Mouse (Mus musculus) embryonic stem cell, embryonic (primary cell): Measurements from ENCODE around the gene Pitpnm2.

Source experiments
- CTCF ChIA-PET, 4 experiments: fragments of 300-600 bp in 2 of 4; fragments of 350-600 bp in 2 of 4; sonication (Branson Sonifier 250); formaldehyde crosslinking; loops; one replicate each; lab custom pipeline; 2022; ENCODE audit warnings: inconsistent platforms in 2 of 4; lab: Charles Lee
- POLR2A ChIA-PET, 4 experiments: fragments of 300-600 bp in 2 of 4; fragments of 350-600 bp in 2 of 4; sonication (Branson Sonifier 250); formaldehyde crosslinking; loops; one replicate each; lab custom pipeline; 2022; ENCODE audit warnings: antibody characterized with exemption in 4 of 4, inconsistent platforms in 1 of 4; lab: Charles Lee

The Pitpnm2 gene

DNA sequence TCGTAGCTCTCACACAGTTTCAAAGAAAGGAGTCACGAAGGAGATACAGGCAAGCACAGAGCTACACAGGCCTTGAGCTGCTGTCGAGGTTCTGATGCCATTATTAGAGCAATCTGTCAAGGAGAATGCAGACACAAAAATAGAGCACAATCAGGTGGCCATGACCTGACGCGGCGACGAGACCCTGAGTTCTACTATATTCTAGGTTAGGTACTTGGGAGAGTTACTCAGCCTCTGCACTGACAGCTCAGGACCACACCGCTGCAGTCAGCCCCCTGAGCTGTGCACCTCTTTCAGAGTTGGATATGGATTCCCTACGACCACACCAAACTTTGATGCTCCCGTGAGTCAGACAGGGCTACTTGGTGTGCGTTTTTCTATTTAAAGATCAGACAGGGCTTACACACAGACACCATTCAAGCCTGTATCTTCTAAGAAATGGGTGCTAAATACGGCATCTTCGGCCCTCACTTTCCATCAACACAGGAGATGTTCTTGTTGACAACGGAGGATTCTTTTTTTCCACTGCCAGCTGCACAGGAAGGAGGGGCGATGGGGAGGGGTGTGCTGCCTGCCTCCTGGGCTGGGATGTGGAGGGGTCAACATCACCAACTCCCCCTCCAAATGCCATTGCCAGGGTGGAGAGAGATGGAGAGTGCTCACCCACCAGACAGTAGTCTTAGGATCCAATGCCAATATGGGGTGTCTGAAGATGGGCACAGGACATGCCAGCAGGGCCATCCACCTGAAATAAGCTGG, 63.7 kb downstream of the Pitpnm2 start:
- CTCF ChIA-PET = interaction anchor here in 3 of 4 experiments (0.5 to 2.9 kb wide), 5 partner anchors 9 to 25 kb away, joined by 3 to 12 read pairs (median 5); no protein-coding TSS in a partner anchor
- POLR2A ChIA-PET = interaction anchor here in 3 of 4 experiments (0.9 to 3.1 kb wide), 10 partner anchors 9 to 142 kb away, joined by 3 to 15 read pairs (median 4); partner anchors contain the start of genes 2810006K23Rik (in 2 of the 3) and Mphosph9 (in 2 of the 3)

- CTCF ChIA-PET = interaction anchor here in 2 of 4 experiments (0.6 to 2.9 kb wide), 3 partner anchors 23 to 900 kb away, joined by 3 to 12 read pairs (median 3); no protein-coding TSS in a partner anchor
- POLR2A ChIA-PET = interaction anchor here in 3 of 4 experiments (0.9 to 3.1 kb wide), 7 partner anchors 9 to 143 kb away, joined by 3 to 15 read pairs (median 4); partner anchors contain the start of genes 2810006K23Rik (in 1 of the 3) and Mphosph9 (in 1 of the 3)
Observed at GRCm38 (mm10) chr5:124184898-124185701, 64.5 kb downstream of the Pitpnm2 start.

- CTCF ChIA-PET = no interaction called here
- POLR2A ChIA-PET = no interaction called here
Observed at GRCm38 (mm10) chr5:124184191-124184590, 65.4 kb downstream of the Pitpnm2 start.

- CTCF ChIA-PET = interaction anchor here in 1 of 4 experiments (1.9 kb wide), 1 partner anchor 20 kb away, joined by 4 read pairs; no protein-coding TSS in a partner anchor
Observed at GRCm38 (mm10) chr5:124182642-124183041, 66.9 kb downstream of the Pitpnm2 start.

GRCm38 (mm10) chr5:124182097-124182496, 67.5 kb downstream of the Pitpnm2 start:
- ChIA-PET CTCF (interaction anchor here in 3 of 4 experiments (0.7 to 1.9 kb wide), 4 partner anchors 20 to 1137 kb away, joined by 3 to 5 read pairs (median 4); no protein-coding TSS in a partner anchor), POLR2A (interaction anchor here in 1 of 4 experiments (0.6 to 1.7 kb wide), 4 partner anchors 15 to 49 kb away, joined by 3 to 4 read pairs (median 4); no protein-coding TSS in a partner anchor)

More at GRCm38 (mm10) chr5:124182642-124183041, 66.9 kb downstream of the Pitpnm2 start:
- POLR2A ChIA-PET = interaction anchor here in 2 of 4 experiments (0.6 to 1.7 kb wide), 3 partner anchors 23 to 89 kb away, joined by 3 to 4 read pairs (median 3); no protein-coding TSS in a partner anchor

- ChIA-PET CTCF (interaction anchor here in 2 of 4 experiments (0.6 to 1.9 kb wide), 3 partner anchors 18 to 1049 kb away, joined by 3 to 4 read pairs (median 4); no protein-coding TSS in a partner anchor), POLR2A (interaction anchor here in 3 of 4 experiments (0.7 to 1.4 kb wide), 6 partner anchors 19 to 143 kb away, joined by 3 to 4 read pairs (median 3); no protein-coding TSS in a partner anchor)
Observed at GRCm38 (mm10) chr5:124180500-124181167, 68.9 kb downstream of the Pitpnm2 start.

- ChIA-PET POLR2A (interaction anchor here in 1 of 4 experiments (1.4 kb wide), 1 partner anchor 68 kb away, joined by 4 read pairs; no protein-coding TSS in a partner anchor), CTCF (interaction anchor here in 1 of 4 experiments (0.6 kb wide), 1 partner anchor 84 kb away, joined by 3 read pairs; the partner anchor contains the start of gene Abcb9)
Observed at GRCm38 (mm10) chr5:124179411-124179810, 70.1 kb downstream of the Pitpnm2 start.

DNA sequence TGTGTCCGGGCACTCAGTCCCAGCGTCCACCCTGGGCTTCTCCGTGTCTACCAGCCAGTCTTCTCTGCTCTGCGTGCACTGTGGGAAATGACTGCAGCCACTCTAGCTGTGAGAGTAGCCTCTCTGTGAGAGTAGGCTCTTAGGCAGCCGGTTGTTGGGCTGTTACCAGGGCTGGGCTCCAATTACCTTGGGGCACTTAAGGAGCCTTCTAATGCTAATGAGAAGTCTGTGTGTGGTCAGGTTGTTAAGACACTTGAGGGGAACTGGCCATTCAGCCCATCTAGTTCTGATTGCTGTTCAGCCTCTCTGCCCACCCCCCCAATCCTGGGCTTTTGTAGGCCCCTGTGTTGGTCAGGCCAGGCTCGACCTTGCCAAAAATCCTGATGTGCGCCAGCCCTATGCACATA, 72.8 kb downstream of the Pitpnm2 start:
- POLR2A ChIA-PET = interaction anchor here in 3 of 4 experiments (0.5 to 2.5 kb wide), 31 partner anchors 9 to 180 kb away, joined by 3 to 15 read pairs (median 4); partner anchors contain the start of genes 2810006K23Rik (in 2 of the 3) and Mphosph9 (in 2 of the 3)
- CTCF ChIA-PET = interaction anchor here in 3 of 4 experiments (0.6 to 1.9 kb wide), 5 partner anchors 10 to 125 kb away, joined by 3 to 11 read pairs (median 5); no protein-coding TSS in a partner anchor

- POLR2A ChIA-PET = interaction anchor here in 3 of 4 experiments (0.6 to 2.5 kb wide), 6 partner anchors 27 to 301 kb away, joined by 3 to 6 read pairs (median 3); partner anchors contain the start of gene Pitpnm2 (in 1 of the 3)
- CTCF ChIA-PET = interaction anchor here in 3 of 4 experiments (0.6 to 1.0 kb wide), 4 partner anchors 10 to 876 kb away, joined by 3 to 5 read pairs (median 3); no protein-coding TSS in a partner anchor
Observed at GRCm38 (mm10) chr5:124175138-124175537, 74.4 kb downstream of the Pitpnm2 start.

DNA sequence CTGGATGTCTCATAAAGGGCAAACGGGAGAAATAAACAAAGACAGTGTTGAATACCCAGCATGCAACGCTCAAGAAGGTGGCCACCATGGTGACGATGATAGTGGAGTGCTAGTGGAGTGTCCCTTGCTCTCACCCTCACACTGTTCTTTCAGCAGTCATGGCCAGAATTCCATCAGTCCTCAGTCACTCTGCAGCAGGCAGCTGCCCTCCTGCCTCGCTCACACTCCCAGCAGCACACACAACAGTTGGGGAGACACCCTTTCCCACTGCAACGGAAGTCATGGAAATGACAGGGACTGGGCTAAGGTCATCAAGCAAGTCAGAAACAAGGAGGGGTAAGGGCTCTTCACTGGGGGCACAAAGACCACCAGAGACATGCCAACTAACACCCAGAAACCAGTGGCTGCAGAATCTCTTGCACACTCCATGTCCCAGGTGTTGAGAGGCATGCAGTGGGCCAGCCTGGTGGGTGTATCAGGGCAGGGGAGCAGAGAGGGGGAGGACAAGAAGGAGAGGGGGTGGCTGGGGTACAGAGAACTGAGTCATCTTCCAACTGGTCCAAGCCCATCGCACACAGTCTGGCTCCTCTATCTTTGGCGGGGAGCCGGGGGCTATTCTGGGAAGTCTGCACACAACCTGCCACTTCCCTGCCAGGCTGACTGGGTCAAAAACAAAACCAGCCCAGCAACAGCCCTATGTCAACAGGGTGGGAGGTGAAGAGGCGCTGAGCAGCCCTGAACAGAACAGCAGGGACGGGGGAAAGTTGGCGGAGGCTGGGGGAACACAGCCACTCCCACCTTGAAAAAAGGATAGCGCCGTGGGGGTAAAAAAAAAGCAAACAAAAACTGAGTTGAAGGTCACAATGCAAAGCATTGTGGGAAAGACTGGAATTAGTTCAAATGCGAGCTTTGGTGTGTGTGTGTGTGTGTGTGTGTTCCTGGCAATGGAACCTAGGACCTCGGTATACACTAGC, 76.3 kb downstream of the Pitpnm2 start:
- ChIA-PET POLR2A (interaction anchor here in 1 of 4 experiments (1.0 kb wide), 1 partner anchor 14 kb away, joined by 3 read pairs; no protein-coding TSS in a partner anchor), CTCF (interaction anchor here in 1 of 4 experiments (0.6 kb wide), 1 partner anchor 23 kb away, joined by 3 read pairs; no protein-coding TSS in a partner anchor)

DNA sequence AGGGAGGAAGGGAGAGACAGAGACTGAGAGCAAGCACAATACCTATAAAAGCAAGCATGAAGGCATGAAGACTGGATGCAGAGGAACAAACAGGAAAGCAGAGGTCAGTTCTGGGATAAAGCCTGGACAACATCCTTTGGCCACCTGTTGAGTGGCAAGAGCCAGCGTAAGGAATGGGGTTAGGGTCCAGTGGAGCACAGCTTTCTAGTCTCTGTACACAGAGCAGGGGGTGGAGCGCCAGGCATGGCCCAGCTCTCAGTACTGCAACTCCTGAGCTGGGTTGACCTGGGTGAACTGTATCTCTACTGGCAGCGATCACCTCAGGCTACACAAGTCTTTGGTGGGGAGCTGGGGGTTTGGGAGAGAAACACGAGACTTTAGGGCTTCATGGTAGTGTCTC, 77.3 kb downstream of the Pitpnm2 start:
- POLR2A ChIA-PET = interaction anchor here in 2 of 4 experiments (0.5 to 0.6 kb wide), 2 partner anchors 12 to 138 kb away, joined by 3 to 4 read pairs; no protein-coding TSS in a partner anchor
- CTCF ChIA-PET = no interaction called here

GRCm38 (mm10) chr5:124171781-124172180, 77.8 kb downstream of the Pitpnm2 start:
- POLR2A ChIA-PET = interaction anchor here in 2 of 4 experiments (0.5 to 1.3 kb wide), 4 partner anchors 12 to 561 kb away, joined by 3 to 4 read pairs (median 3); no protein-coding TSS in a partner anchor

GRCm38 (mm10) chr5:124169224-124169621, 80.3 kb downstream of the Pitpnm2 start:
- CTCF ChIA-PET = no interaction called here
- POLR2A ChIA-PET = no interaction called here

More at GRCm38 (mm10) chr5:124171781-124172180, 77.8 kb downstream of the Pitpnm2 start:
- CTCF ChIA-PET = interaction anchor here in 1 of 4 experiments (0.6 kb wide), 1 partner anchor 40 kb away, joined by 4 read pairs; no protein-coding TSS in a partner anchor

- ChIA-PET POLR2A (interaction anchor here in 2 of 4 experiments (1.0 to 2.1 kb wide), 5 partner anchors 8 to 159 kb away, joined by 3 to 8 read pairs (median 4); partner anchors contain the start of genes 2810006K23Rik (in 1 of the 2) and Mphosph9 (in 1 of the 2)), CTCF (interaction anchor here in 1 of 4 experiments (0.6 kb wide), 1 partner anchor 774 kb away, joined by 3 read pairs; the partner anchor contains the start of gene Mlxip)
Observed at GRCm38 (mm10) chr5:124168428-124169223, 80.9 kb downstream of the Pitpnm2 start.
